Mouse (Mus musculus): ENCODE measurements around the gene Lgsn.

Gene Lgsn

GRCm38 (mm10) chr1:31210144-31210543 lies 33.9 kb downstream of the Lgsn start:
- intact Hi-C loops (cut with DNase I), result loop anchor here (5.0 kb wide), 1 partner anchor 127 kb away; no protein-coding TSS in a partner anchor

GRCm38 (mm10) chr1:31214831-31215230 lies 38.6 kb downstream of the Lgsn start:
- intact Hi-C loops (cut with DNase I), result loop anchor here (5.0 kb wide), 1 partner anchor 122 kb away; no protein-coding TSS in a partner anchor

- intact Hi-C loops (cut with DNase I), result no loop called here
Observed at GRCm38 (mm10) chr1:31220599-31221250, 44.5 kb downstream of the Lgsn start.

DNA sequence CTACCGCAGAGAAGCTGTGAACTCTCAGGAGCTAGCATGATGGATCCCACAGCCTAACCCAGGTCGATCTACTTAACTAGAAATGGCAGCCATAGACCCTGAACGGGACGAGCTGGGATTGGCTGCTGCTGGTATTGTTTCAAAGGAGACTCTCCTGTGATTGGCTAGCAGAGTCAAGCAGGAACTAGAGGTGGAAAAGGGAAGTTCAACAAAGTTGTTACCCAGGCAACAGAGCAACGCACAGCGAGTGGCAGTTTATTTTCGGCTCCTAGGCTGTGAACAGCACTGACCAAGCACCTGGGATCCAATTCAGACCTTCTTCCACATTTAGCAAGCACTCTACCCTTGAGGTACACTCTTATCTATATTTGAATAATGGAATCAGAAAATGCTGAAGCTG lies 46.4 kb downstream of the Lgsn start, which contains the start of the genes 4931428L18Rik and Pih1d3:
TSS of gene 4931428L18Rik (minus strand) at position 121 of the 400 bp plus-strand sequence.
TSS of gene Pih1d3 (plus strand) at position 275 of the 400 bp plus-strand sequence.
- intact Hi-C loops (cut with DNase I), result no loop called here

DNA sequence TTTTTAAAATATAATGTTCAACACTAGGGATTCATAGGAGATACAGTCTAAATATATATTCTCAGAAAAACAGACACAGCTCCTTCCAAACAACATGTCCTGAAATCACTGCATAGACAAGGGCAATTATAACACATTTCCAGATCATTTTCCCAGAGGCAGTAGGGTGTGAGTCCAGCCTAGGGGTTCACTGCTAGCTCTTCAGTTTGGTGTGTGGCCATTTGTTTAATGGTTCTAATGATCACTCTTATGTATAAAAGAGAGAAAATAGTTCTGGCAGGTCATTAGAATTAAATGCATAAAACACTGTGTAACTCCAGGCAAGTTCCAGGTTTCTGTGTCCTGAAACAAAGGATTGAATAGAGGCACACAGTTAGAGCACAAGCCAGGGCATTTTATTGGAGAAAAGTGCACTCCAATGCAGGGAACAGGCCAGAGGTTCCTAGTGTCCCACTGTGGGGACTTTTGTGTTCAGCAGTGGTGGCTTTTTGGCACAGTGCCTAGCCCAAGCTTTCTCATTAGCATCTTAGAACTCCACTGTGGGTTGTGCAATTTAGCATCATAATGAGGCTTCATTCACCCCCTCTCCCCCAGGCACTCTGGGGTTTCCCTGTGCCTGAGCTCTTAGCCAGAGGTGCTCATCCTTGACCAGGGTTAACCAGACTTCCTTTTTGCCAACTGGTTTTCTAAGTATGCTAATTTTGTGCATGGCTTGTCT lies 57.3 kb downstream of the Lgsn start:
- intact Hi-C loops (cut with DNase I), result no loop called here
